Mouse (Mus musculus) liver, embryonic 14.5 days (tissue): ENCODE measurements around the gene Galntl6.

Experiments used
- CTCF ChIP-seq: IDR thresholded peaks from 2 replicates; pipeline ENCODE4 v1.5.1; 2016; ENCODE audit warnings: antibody characterized with exemption, low read depth, control low read depth
- EP300 ChIP-seq: IDR thresholded peaks from 2 replicates; pipeline ENCODE4 v1.6.1; 2016; ENCODE audit warnings: antibody characterized with exemption, low read depth

DNA sequence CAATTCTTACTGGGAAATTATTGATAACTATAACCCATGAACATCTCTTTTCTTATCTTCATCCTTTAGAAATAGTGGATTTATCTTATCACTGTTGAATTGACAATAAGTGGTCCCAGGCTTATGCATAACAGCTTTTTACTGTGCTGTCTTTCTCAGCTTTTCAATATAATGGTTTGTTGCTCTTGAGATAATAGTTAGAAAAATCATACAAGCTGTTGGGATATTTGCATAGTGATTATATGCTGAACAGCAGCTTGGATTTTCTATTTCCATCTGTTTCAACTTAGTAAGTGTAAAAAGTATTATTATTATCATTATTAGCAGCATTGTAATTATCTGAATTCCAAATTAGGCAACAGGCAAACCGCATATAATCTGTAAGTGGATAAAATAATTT, 337.1 kb downstream of the Galntl6 start:
- TF ChIP-seq CTCF: no peak
- no peak for TF ChIP-seq EP300
